Mouse (Mus musculus) frontal cortex, postnatal 14 days (tissue): Measurements from ENCODE around the gene Cpsf3.

Experiments
- DNase-seq, 2 experiments: peaks; one replicate each; pipeline ENCODE4 v3.0.0; 2022; ENCODE audit warnings: low spot score in 2 of 2

Cpsf3 gene

DNA sequence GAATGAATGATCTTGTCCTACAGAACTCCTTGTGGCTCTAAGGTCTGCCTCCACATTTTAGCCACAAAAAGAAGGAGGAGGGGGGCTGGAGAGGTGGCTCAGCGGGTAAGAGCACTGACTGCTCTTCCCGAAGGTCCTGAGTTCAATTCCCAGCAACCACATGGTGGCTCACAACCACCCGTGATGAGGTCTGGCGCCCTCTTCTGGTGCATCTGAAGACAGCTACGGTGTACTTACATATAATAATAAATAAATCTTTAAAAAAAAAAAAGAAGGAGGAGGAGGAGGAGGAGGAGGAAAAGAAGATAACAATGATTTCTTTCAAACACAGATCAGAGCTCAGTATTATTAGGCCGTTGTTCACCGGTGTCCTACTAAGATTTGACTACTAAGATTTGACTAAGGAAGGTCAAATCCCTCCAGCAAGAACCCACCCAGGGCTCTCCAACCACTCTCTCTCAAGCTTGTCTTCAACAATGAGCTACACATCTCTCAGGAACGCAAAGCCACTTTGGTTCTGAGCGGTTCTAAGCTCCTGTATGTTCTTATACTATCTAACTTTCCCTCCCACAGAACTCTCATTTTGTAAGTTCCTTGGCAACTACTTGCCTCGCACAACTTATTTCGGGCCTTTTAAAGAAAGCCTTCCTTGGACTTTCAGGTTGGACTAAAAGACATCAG is at the start of gene Cpsf3:
Gene Cpsf3, plus strand, starts transcription at position 631 of the 681 bp plus-strand sequence.
- no peak for DNase-seq

DNA sequence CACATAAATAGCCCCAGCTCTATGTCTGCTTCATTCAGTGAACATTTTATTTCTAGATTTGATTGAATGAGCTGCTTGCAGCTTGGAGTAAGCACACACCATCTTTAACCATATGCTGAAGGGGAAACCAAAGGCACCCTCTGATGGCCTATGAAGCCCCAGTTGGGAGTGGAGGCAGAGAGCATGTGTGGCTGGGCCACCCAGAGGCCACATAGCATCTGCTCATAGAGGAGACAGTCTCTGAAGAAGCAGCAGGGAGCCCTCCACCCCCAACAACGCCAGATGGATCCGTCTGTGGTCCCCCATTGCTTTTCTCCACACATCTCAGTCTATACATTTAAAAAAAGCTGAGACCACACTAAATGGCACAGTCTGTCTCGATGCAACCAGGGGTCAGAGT is 43.2 kb upstream of the Cpsf3 start:
- DNase-seq = no peak

GRCm38 (mm10) chr12:21244375-21244960 is 40.7 kb upstream of the Cpsf3 start:
- no peak for DNase-seq

GRCm38 (mm10) chr12:21247711-21248392 is 37.3 kb upstream of the Cpsf3 start:
- no peak for DNase-seq

GRCm38 (mm10) chr12:21260494-21261256 is 24.5 kb upstream of the Cpsf3 start:
- DNase-seq = no peak

DNA sequence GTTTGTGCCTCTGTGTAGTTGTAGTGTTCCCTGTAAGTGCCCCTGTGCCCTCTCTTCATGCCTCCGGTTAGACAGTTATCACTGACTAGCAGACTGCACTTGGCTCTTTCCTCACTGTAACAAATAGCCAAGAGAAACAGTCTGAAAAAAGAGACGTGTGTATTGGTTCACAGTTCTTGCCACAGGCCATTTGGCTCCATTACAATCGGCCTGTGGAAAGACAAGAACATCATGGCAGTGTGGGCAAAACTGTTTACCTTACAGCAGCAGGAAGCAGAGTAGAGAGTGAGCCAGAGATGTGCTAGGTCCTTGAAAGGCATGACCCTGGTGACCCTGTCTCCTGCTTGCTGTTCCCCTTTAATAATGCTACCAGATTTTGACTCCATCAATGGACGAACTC is 23.7 kb upstream of the Cpsf3 start:
- DNase-seq = no peak

DNA sequence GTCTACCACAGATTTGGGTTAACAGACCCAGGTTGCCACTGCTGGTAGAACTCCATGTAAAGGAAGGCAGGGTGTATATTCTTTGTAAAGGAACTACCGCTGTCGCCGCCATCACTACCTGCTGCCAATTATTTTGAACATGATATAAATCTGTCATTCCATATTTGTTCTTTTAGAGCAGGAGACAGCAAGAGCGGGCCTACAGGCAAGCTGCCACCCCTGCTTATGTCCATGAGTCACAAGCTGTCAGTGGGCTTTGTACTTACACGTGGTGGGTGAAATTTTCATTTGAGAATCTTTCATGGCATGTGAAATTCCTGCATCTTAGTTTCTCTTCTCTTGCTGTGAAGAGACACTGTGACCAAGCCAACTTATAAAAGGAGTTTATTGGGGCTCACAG is 21.9 kb upstream of the Cpsf3 start:
- no peak for DNase-seq

DNA sequence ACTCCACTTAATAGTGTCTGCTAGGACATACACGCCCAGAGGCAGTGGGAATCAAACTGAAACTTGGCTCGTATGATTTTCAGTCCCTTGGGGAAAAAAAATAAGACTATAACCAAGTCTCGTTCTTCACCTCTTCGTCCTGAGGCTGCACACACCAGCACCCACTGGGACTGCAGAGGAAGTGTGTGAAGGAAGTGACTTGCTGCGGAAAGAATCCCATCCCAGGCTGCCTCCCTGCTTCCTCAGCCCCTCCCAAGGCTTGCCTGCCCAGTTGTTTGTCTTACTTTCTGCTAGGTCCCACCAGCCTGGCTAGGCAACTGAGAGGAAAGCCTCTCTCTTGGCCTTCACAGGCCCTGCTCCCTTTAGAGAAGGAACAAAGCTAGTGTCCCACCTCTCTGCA is 20.9 kb upstream of the Cpsf3 start:
- no peak for DNase-seq

DNA sequence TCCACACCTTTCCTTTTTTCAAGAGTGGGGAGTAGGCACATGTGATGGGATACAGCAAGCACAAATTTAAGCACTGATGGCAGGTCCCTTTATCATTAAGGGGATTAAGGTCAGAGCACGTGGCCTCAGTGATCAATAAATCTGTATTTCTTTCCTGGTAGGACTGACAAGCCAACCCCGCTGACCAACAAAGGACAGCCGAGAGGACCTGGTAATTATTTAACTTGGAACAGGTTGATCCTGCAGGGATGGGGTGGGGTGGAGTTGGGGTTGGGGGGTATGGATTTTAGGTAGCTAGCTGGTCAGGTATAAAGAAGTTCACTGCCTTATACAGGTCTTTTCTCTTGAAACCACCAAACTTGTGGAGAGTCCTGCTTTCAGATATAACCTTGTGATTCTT is 20.2 kb upstream of the Cpsf3 start:
- DNase-seq = no peak

GRCm38 (mm10) chr12:21265501-21265900 is 19.7 kb upstream of the Cpsf3 start:
- no peak for DNase-seq

DNA sequence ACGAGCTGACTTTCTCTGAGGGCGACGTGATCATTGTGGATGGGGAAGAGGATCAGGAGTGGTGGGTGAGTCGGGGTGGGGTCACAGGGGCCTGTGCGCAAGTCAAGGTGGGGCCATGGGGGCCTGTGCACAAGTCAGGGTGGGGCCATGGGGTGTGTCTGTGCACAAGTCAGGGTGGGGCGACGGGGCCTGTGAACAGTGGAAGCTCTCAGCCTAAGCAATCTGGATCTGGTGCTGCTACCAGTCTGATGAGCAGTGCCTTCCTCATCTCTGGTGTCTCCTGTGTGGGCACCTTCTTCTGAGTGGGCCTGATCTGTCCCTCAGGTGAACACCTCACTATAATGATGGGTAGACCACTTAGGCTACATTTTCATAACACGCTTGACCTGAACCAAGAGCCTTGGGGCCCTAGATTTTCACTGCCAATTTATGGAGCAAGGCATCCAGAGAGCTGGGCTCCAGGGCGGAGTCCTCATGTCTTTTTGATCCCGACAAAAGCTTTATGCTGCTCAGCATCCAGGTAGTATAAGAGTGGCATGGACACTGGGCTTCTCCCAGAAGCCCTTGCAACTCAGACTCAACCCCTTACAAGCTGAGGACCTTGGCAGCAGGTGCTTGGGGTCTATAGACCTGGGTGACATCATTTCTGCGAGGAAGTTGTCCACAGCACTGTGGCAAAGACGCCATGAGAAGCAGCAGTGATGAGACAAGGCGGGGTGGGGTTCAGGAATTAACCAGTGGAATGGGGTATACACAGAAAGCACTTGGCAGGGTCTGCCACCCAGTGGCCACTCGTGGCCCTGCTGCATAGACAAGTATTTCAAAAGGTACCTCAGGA is 19.0 kb upstream of the Cpsf3 start:
- peak; percentile 68 to 72 for DNase-seq

GRCm38 (mm10) chr12:21266784-21267098 is 18.4 kb upstream of the Cpsf3 start:
- no peak for DNase-seq

- no peak for DNase-seq
Measured at GRCm38 (mm10) chr12:21268083-21268616, 17.0 kb upstream of the Cpsf3 start.

DNA sequence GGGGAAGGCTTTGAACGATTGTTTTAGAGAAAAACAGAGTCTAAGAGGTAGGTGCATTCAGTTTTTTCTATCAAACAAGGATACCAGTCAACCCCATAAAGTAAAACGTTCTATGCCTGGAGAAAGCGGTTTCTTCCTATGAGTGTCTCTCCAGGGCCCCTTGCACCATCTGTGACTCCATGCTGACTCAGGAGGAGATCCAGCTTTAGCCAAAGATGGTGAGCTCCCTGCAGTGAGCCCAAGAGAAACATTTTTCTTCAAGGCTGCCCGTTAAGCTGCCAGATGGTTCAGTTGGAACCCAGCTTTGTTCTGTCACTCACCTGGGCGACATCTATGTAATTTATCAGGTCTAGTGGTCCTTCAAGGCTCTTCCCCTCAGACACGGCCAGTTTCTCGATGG is 10.7 kb upstream of the Cpsf3 start:
- DNase-seq = no peak

GRCm38 (mm10) chr12:21277352-21277864 is 7.8 kb upstream of the Cpsf3 start:
- no peak for DNase-seq

DNA sequence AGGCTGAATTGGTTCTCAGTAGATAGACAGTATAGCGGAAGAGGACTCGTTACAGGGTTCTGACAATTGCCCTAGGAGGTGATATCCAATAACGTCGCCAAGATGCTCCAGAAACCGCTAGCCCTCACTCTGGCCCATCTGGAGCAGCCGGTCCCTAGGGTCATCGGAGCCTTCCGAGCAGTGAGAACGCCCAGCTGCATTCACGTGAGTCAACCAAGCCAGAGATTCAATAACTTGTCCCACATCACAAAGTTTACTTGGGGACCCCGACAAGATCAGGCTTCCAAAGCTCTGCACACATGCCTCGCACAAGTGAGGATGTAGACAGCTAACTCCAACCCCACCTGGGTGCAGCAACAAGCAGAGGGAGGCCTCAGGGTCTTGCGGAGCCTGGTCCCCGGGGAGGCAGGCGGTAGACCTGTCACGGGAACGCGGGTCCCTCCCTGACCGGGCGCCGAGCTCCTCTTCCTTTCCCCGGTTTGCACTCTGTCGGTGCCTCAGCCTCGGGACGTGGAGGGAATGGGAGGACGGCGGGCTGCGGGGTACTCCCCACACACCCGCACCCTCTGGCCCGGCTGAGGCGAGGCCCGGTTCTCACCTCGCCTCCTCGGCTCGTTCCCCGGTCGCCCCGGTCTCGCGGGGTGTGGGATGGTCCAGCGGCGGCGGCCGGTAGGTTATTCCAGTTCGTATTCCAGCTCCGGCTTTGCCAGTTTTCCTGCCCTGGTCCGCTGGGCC is 484 bp downstream of the Cpsf3 start:
- DNase-seq = peak in 1 of 2 experiments; percentile 17

DNA sequence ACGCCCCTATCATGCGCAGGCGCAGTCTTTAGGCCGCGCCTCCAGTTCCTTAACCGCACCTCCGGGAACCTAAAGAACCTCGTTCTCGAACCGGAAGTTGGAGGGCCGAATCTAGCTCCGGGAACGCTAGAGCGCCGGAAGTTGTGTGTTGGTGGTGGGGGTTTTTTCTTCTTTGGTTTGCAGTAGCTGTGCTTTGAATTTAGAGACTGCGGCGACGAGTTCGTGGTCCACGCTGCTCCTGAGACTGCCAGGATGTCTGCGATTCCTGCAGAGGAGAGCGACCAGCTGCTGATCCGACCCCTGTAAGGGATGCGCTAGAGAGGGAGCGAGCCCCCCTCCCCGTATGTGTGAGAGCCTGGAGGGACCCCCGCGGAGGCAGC is 1.0 kb downstream of the Cpsf3 start, which contains the start of gene Itgb1bp1:
Gene Itgb1bp1, minus strand, starts transcription at position 42 of the 380 bp plus-strand sequence.
- peak; percentile 98 for DNase-seq

GRCm38 (mm10) chr12:21286712-21287650 is 1.8 kb downstream of the Cpsf3 start:
- no peak for DNase-seq

DNA sequence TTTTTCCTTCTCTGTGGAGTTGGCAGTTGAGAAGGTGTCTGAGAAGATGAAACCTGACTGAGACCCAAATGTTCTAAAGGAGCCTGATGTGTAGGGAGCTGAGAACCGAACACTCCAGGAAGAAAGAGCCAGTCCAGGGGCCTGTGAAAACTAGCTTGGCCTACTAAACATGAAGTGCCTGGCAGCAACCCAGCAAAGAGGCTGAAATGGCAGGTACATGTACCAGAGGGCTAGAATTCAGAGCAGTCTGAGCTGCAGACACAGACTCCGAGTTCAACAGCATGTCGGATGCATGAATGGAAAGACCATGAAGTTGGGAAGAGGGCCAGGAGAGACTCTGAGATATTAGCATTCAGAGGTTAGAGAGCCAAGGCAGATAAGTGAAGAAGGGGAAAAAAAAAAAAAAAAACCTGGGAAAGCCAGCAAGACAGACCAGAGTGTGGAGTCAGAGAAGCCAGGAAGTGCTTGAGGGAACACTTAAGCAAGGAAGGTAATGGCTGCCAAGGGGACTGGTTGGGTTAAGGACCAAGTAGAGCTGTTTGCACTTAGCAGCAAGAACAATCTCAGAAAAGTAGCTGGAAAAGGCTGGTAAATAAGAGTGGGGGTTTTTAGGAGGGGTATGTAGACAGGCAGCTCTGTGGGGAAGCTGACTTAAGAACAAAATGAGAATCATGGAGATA is 3.7 kb downstream of the Cpsf3 start:
- DNase-seq = no peak
